Mouse (Mus musculus): ENCODE results near the gene Adgrl3.

GRCm38 (mm10) chr5:81269689-81270088 is 249.8 kb downstream of the Adgrl3 start:
- TF ChIP-seq CTCF (IDR thresholded peaks at IDR 0.05; ENCODE audit: control insufficient read depth, insufficient read depth, insufficient read length) (no peak), USF1 (IDR thresholded peaks at IDR 0.05; ENCODE audit: low read depth) (no peak), MAX (IDR thresholded peaks at IDR 0.05) (no peak), MYOG (IDR thresholded peaks at IDR 0.05; ENCODE audit: control insufficient read depth, extremely low read depth, insufficient read length) (no peak), FOSL1 (IDR thresholded peaks at IDR 0.05; ENCODE audit: insufficient read depth, low read length, poor library complexity, severe bottlenecking) (no peak), CEBPB (IDR thresholded peaks at IDR 0.05; ENCODE audit: low read depth) (no peak)
